ENCODE assay signal across 8 mouse cellular contexts in the genomic region with DNA sequence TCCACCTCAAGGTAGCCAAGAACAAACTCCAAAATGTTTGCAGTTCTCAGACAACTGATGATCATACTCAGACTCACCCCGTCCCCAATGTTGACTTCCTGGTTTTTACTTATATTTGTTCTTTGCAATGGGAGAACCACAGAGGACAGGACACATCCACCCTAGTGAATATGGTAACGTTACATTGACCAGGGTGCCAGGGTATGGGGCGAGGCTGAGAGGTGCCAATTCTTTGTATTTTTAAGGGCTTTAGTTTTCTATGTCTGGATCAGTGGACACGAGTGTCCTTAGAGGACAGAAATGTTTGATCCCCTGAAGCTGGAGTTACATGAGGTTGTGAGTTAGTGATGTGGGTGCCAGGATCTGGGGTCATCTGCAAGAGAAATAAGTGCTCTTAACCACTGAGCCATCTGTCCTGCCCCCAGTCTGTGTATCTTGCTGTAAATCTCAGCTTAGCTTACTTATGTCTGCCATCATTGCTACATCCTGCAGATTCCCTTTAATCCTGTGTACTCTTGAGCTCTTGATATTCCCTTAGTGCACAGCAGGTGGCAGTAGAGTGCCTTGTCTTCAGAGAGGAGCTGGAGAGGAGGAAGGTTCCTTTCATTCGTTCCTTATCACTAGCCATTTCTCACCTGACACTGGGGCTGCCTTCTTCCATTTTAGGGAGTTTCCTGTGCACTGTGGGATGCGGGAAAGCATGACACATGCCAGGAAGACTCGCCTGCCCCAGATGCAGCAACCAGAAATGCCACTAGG. TPM values are rescaled to one million over a fixed set of nuclear protein-coding genes. Genes with fewer than 3 reads are reported as not detected.
DNase-seq lines count a peak whose midpoint lies in the region; ATAC-seq and TF ChIP-seq lines count a peak whose summit lies in the region.

No protein-coding gene starts in this region.

- no peaks in the 10 kb centered on the region for H3K27me3 ChIP-seq in forebrain, embryonic 10.5 days (ENCODE audit: poor library complexity, severe bottlenecking)
- no peaks in the 10 kb centered on the region for H3K27me3 ChIP-seq in heart, postnatal 0 days (ENCODE audit: control insufficient read depth, insufficient read depth, low read length)
- no peaks in the 10 kb centered on the region for H3K27me3 ChIP-seq in liver, embryonic 14.5 days (ENCODE audit: control insufficient read depth, insufficient read depth, low read length)
- H3K27me3 ChIP-seq in neural tube, embryonic 12.5 days (replicated peaks) = no peaks in the 10 kb centered on the region
- H3K27me3 ChIP-seq in stomach, postnatal 0 days (ENCODE audit: control insufficient read depth, insufficient read depth, low read length) = no peaks in the 10 kb centered on the region

- TF ChIP-seq EP300 in heart, postnatal 0 days (IDR thresholded peaks at IDR 0.05; ENCODE audit: low read depth) = no peak
- no peak for TF ChIP-seq EP300 in liver, embryonic 14.5 days (IDR thresholded peaks at IDR 0.05; ENCODE audit: low read depth)
- TF ChIP-seq EP300 in stomach, postnatal 0 days (optimal IDR thresholded peaks at IDR 0.05) = no peak

- no peak overlapping the region for H3K4me2 ChIP-seq in heart, postnatal 0 days (ENCODE audit: low read depth, low read length)
- H3K4me2 ChIP-seq in liver, embryonic 14.5 days (ENCODE audit: low read depth) = no peak overlapping the region
- H3K4me2 ChIP-seq in neural tube, embryonic 12.5 days (replicated peaks) = no peak overlapping the region
- no peak overlapping the region for H3K4me2 ChIP-seq in stomach, postnatal 0 days (replicated peaks; ENCODE audit: low read depth)

- H3K9me3 ChIP-seq in forebrain, embryonic 10.5 days = peaks cover 10% of the 10 kb centered on the region; the same call in 1 of the 2 replicates
- no peaks in the 10 kb centered on the region for H3K9me3 ChIP-seq in heart, postnatal 0 days (replicated peaks; ENCODE audit: control insufficient read depth, low read length)
- H3K9me3 ChIP-seq in liver, embryonic 14.5 days (ENCODE audit: control insufficient read depth, low read length) = no peaks in the 10 kb centered on the region
- H3K9me3 ChIP-seq in neural tube, embryonic 12.5 days = no peaks in the 10 kb centered on the region
- no peaks in the 10 kb centered on the region for H3K9me3 ChIP-seq in stomach, postnatal 0 days (ENCODE audit: control insufficient read depth, low read length)

- H3K36me3 ChIP-seq in forebrain, embryonic 10.5 days (replicated peaks) = peaks cover 12% of the 10 kb centered on the region
- peaks cover 5% of the 10 kb centered on the region for H3K36me3 ChIP-seq in heart, postnatal 0 days (replicated peaks; ENCODE audit: control insufficient read depth, insufficient read depth, low read length)
- H3K36me3 ChIP-seq in liver, embryonic 14.5 days (replicated peaks; ENCODE audit: control insufficient read depth, insufficient read depth, low read depth) = no peaks in the 10 kb centered on the region
- H3K36me3 ChIP-seq in neural tube, embryonic 12.5 days = peaks cover 6% of the 10 kb centered on the region
- H3K36me3 ChIP-seq in stomach, postnatal 0 days (ENCODE audit: control insufficient read depth, insufficient read depth, low read length) = no peaks in the 10 kb centered on the region

- 40% methylated on average over 7 of the region's 7 CpGs for WGBS in forebrain, embryonic 10.5 days
- WGBS in heart, postnatal 0 days = 35% methylated on average over 7 of the region's 7 CpGs
- 23% methylated on average over 7 of the region's 7 CpGs for WGBS in liver, embryonic 14.5 days (ENCODE audit: insufficient replicate concordance)
- WGBS in neural tube, embryonic 12.5 days = 41% methylated on average over 7 of the region's 7 CpGs
- 30% methylated on average over 7 of the region's 7 CpGs for WGBS in stomach, postnatal 0 days

- DNase-seq in CD4-positive, CD25-positive, alpha-beta regulatory T cell, adult 2 months (ENCODE audit: low read depth, low spot score) = peak; percentile 92
- peak; percentile 66 for DNase-seq in brain, embryonic 18.5 days (ENCODE audit: low read depth, low spot score)
- peak; percentile 45 for DNase-seq in forebrain, embryonic 10.5 days (ENCODE audit: extremely low spot score, low spot score)
- DNase-seq in heart, postnatal 0 days (ENCODE audit: low spot score) = peak; percentile 83
- DNase-seq in kidney, postnatal 36 days = peak; percentile 86 to 90
- DNase-seq in liver, embryonic 14.5 days (ENCODE audit: low read depth in 3 of 3, low spot score in 3 of 3) = peak; percentile 50 to 63 (median 53)
- DNase-seq in stomach, postnatal 0 days (ENCODE audit: low spot score) = peak; percentile 71

- no peak overlapping the region for H3K9ac ChIP-seq in heart, postnatal 0 days (replicated peaks; ENCODE audit: low read depth, low read length)
- no peak overlapping the region for H3K9ac ChIP-seq in liver, embryonic 14.5 days (replicated peaks)
- H3K9ac ChIP-seq in neural tube, embryonic 12.5 days = no peak overlapping the region
- H3K9ac ChIP-seq in stomach, postnatal 0 days (ENCODE audit: low read length) = no peak overlapping the region

- peak; percentile 99 for TF ChIP-seq CTCF in heart, postnatal 0 days (IDR thresholded peaks at IDR 0.05; ENCODE audit: low read depth)
- TF ChIP-seq CTCF in liver, embryonic 14.5 days (IDR thresholded peaks at IDR 0.05; ENCODE audit: low read depth) = peak; percentile 92
- peak; percentile 99 for TF ChIP-seq CTCF in stomach, postnatal 0 days (IDR thresholded peaks at IDR 0.05; ENCODE audit: low read depth)

- peak; percentile 51 for ATAC-seq in heart, postnatal 0 days (ENCODE audit: insufficient read depth, low read depth)
- peak; percentile 49; the same call in 1 of the 2 replicates for ATAC-seq in liver, embryonic 14.5 days (ENCODE audit: insufficient read depth)
- peak; percentile 68 for ATAC-seq in neural tube, embryonic 12.5 days (ENCODE audit: low FRiP score, low read depth)
- ATAC-seq in stomach, postnatal 0 days (ENCODE audit: low FRiP score, low TSS enrichment) = peak; percentile 74

- no peaks in the 10 kb centered on the region for H3K4me1 ChIP-seq in forebrain, embryonic 10.5 days
- H3K4me1 ChIP-seq in heart, postnatal 0 days (ENCODE audit: control insufficient read depth, insufficient read depth) = no peaks in the 10 kb centered on the region
- H3K4me1 ChIP-seq in liver, embryonic 14.5 days (replicated peaks; ENCODE audit: control insufficient read depth in 2 of 2, insufficient read depth in 2 of 2, low read length in 1 of 2) = peaks cover 0 to 3% of the 10 kb centered on the region in 2 experiments; a peak in 1 of 4 replicates
- H3K4me1 ChIP-seq in neural tube, embryonic 12.5 days = no peaks in the 10 kb centered on the region
- H3K4me1 ChIP-seq in stomach, postnatal 0 days (replicated peaks; ENCODE audit: control insufficient read depth, insufficient read depth) = no peaks in the 10 kb centered on the region

- H3K27ac ChIP-seq in forebrain, embryonic 10.5 days = no peak overlapping the region
- no peak overlapping the region for H3K27ac ChIP-seq in heart, postnatal 0 days (ENCODE audit: low read depth)
- no peak overlapping the region for H3K27ac ChIP-seq in liver, embryonic 14.5 days
- H3K27ac ChIP-seq in neural tube, embryonic 12.5 days = no peak overlapping the region
- H3K27ac ChIP-seq in stomach, postnatal 0 days (replicated peaks) = no peak overlapping the region

- no peak overlapping the region for H3K4me3 ChIP-seq in forebrain, embryonic 10.5 days
- no peak overlapping the region for H3K4me3 ChIP-seq in heart, postnatal 0 days (ENCODE audit: low read depth, low read length)
- H3K4me3 ChIP-seq in liver, embryonic 14.5 days (ENCODE audit: insufficient read depth in 1 of 2, low read depth in 2 of 2, low read length in 2 of 2) = no peak overlapping the region
- no peak overlapping the region for H3K4me3 ChIP-seq in neural tube, embryonic 12.5 days
- H3K4me3 ChIP-seq in stomach, postnatal 0 days (ENCODE audit: low read depth, low read length) = no peak overlapping the region

RNA-seq across cellular contexts. Expression of a gene that starts 28.9 kb away (rescaled TPM):
- polyA plus RNA-seq in forebrain, embryonic 10.5 days (2016; fragmentation: Nextera tagmentation; extraction: Ambion mirVana) = 23.7 and 24.4 TPM in 2 replicates
- total RNA-seq in heart, postnatal 0 days (2014; rRNA removed; ENCODE audit: low replicate concordance) = 84.1 and 86.2 TPM in 2 replicates
- 37.6 and 38.5 TPM in 2 replicates for polyA plus RNA-seq in heart, postnatal 0 days (2015; fragmentation: Nextera tagmentation; extraction: Ambion mirVana)
- 11.6 and 12.5 TPM in 2 replicates for polyA plus RNA-seq in liver, embryonic 14.5 days (2012; rRNA removed)
- polyA plus RNA-seq in liver, embryonic 14.5 days (2014; fragmentation: Nextera tagmentation; extraction: Ambion mirVana) = 6.7 and 6.9 TPM in 2 replicates
- polyA plus RNA-seq in neural tube, embryonic 12.5 days (2016; fragmentation: Nextera tagmentation; extraction: Ambion mirVana) = 36.4 and 37.0 TPM in 2 replicates
- 36.9 and 41.2 TPM in 2 replicates for polyA plus RNA-seq in stomach, postnatal 0 days (2015; fragmentation: Nextera tagmentation; extraction: Ambion mirVana)

RNA-seq across cellular contexts. Expression of a gene that starts 45.2 kb away (rescaled TPM):
- polyA plus RNA-seq in forebrain, embryonic 10.5 days (2016; fragmentation: Nextera tagmentation; extraction: Ambion mirVana) = 69.8 and 78.2 TPM in 2 replicates
- 24.2 and 58.7 TPM in 2 replicates for total RNA-seq in heart, postnatal 0 days (2014; rRNA removed; ENCODE audit: low replicate concordance)
- polyA plus RNA-seq in heart, postnatal 0 days (2015; fragmentation: Nextera tagmentation; extraction: Ambion mirVana) = 20.7 and 28.0 TPM in 2 replicates
- polyA plus RNA-seq in liver, embryonic 14.5 days (2012; rRNA removed) = 10.1 and 13.8 TPM in 2 replicates
- 15.0 and 16.3 TPM in 2 replicates for polyA plus RNA-seq in liver, embryonic 14.5 days (2014; fragmentation: Nextera tagmentation; extraction: Ambion mirVana)
- 78.1 and 86.0 TPM in 2 replicates for polyA plus RNA-seq in neural tube, embryonic 12.5 days (2016; fragmentation: Nextera tagmentation; extraction: Ambion mirVana)
- polyA plus RNA-seq in stomach, postnatal 0 days (2015; fragmentation: Nextera tagmentation; extraction: Ambion mirVana) = 23.7 and 25.3 TPM in 2 replicates
